Mouse (Mus musculus) CH12.LX (cell line): ENCODE measurements around the gene Lrrc1. TPM values are rescaled to one million over a fixed set of nuclear protein-coding genes. Genes with fewer than 3 reads are reported as not detected.
A peak's percentile ranks its signal among the peaks of the same experiment; 100 is the strongest.

Experiments
- DNase-seq: peaks from one replicate; pipeline ENCODE4 v3.0.0-alpha.2; 2013; ENCODE audit errors: extremely low read depth
- H3K27ac ChIP-seq: 2 replicates; pipeline ENCODE4 v1.5.1; 2012; ENCODE audit warnings: low read depth, mild to moderate bottlenecking, control low read depth, moderate library complexity; ENCODE audit not compliant: insufficient read depth
- H3K27me3 ChIP-seq: replicated peaks from 2 replicates; pipeline ENCODE3; 2012; ENCODE audit warnings: inconsistent platforms
- H3K36me3 ChIP-seq, 2 experiments: replicated peaks in 1 of 2; 2 replicates each; pipeline versions ENCODE3 to v1.6.1; 2012; ENCODE audit warnings: inconsistent platforms in 1 of 2, low read length in 1 of 2, mild to moderate bottlenecking in 1 of 2, mixed read lengths in 1 of 2, moderate library complexity in 1 of 2; ENCODE audit not compliant: control insufficient read depth in 1 of 2, insufficient read depth in 1 of 2
- H3K4me1 ChIP-seq, 2 experiments: 2 replicates each; pipeline ENCODE4 v1.6.1; 2012; ENCODE audit warnings: inconsistent platforms in 1 of 2, moderate library complexity in 1 of 2; ENCODE audit not compliant: insufficient read depth in 2 of 2, control insufficient read depth in 1 of 2
- H3K4me2 ChIP-seq: 2 replicates; pipeline ENCODE4 v1.6.1; 2012; ENCODE audit warnings: low read depth, mild to moderate bottlenecking, control low read depth; ENCODE audit not compliant: poor library complexity, insufficient read depth, severe bottlenecking
- H3K4me3 ChIP-seq, 3 experiments: fragments of 150-350 bp in 1 of 3; sonication (generic) in 1 of 3; replicated peaks in 1 of 3; 2 replicates each; pipeline versions ENCODE3 to v1.5.1; 2011 to 2012; ENCODE audit warnings: low read depth in 2 of 3, low read length in 2 of 3, mild to moderate bottlenecking in 2 of 3, moderate library complexity in 2 of 3, control low read depth in 1 of 3, improper control_type of control experiment in 1 of 3, inconsistent platforms in 1 of 3, mixed read lengths in 1 of 3; ENCODE audit not compliant: poor library complexity in 1 of 3
- H3K79me2 ChIP-seq: replicated peaks from 2 replicates; pipeline ENCODE4 v1.6.1; 2012; ENCODE audit warnings: mild to moderate bottlenecking, moderate library complexity; ENCODE audit not compliant: control insufficient read depth, poor library complexity, insufficient read depth, severe bottlenecking; ENCODE audit errors: extremely low read depth
- H3K9ac ChIP-seq: 2 replicates; pipeline ENCODE4 v1.6.1; 2012; ENCODE audit warnings: low read depth, mild to moderate bottlenecking, control low read depth, moderate library complexity; ENCODE audit not compliant: insufficient read depth
- H3K9me3 ChIP-seq: replicated peaks from 2 replicates; pipeline ENCODE3; 2012; ENCODE audit warnings: low read length, inconsistent platforms, mixed read lengths
- BHLHE40 ChIP-seq: IDR thresholded peaks from 2 replicates; pipeline ENCODE4 v1.6.1; 2011; ENCODE audit warnings: mild to moderate bottlenecking, low read depth, low read length, improper control_type of control experiment
- CHD1 ChIP-seq: IDR thresholded peaks from 2 replicates; pipeline ENCODE4 v1.6.1; 2012; ENCODE audit warnings: low read depth, low read length, improper control_type of control experiment, inconsistent platforms
- CHD2 ChIP-seq: IDR thresholded peaks from 2 replicates; pipeline ENCODE4 v1.6.1; 2011; ENCODE audit warnings: low read length, improper control_type of control experiment
- CTCF ChIP-seq, 2 experiments: IDR thresholded peaks in 1 of 2; conservative IDR thresholded peaks in 1 of 2; 2 replicates each; pipeline ENCODE4 v1.5.1; 2011 to 2012; ENCODE audit warnings: low read depth in 2 of 2, low read length in 2 of 2, improper control_type of control experiment in 1 of 2, inconsistent platforms in 1 of 2, mild to moderate bottlenecking in 1 of 2, moderate library complexity in 1 of 2
- E2F4 ChIP-seq: IDR thresholded peaks from 2 replicates; pipeline ENCODE4 v1.6.1; 2011; ENCODE audit warnings: low read depth, low read length, improper control_type of control experiment; ENCODE audit not compliant: insufficient replicate concordance
- ELF1 ChIP-seq: IDR thresholded peaks from 2 replicates; pipeline ENCODE4 v1.6.1; 2014; ENCODE audit warnings: low read depth, mild to moderate bottlenecking, inconsistent platforms, low read length, improper control_type of control experiment
- EP300 ChIP-seq: IDR thresholded peaks from 2 replicates; pipeline ENCODE4 v1.6.1; 2011; ENCODE audit warnings: low read length, improper control_type of control experiment
- ETS1 ChIP-seq: conservative IDR thresholded peaks from 2 replicates; pipeline ENCODE4 v1.6.1; 2012; ENCODE audit warnings: low read depth, mild to moderate bottlenecking, inconsistent platforms, low read length, improper control_type of control experiment, moderate library complexity
- GABPA ChIP-seq: IDR thresholded peaks from 2 replicates; pipeline ENCODE4 v1.6.1; 2012; ENCODE audit warnings: low read depth, low read length, improper control_type of control experiment, inconsistent platforms; ENCODE audit not compliant: insufficient replicate concordance
- HCFC1 ChIP-seq: IDR thresholded peaks from 2 replicates; pipeline ENCODE4 v1.6.1; 2012; ENCODE audit warnings: low read depth, mild to moderate bottlenecking, inconsistent platforms, low read length, improper control_type of control experiment
- IRF4 ChIP-seq: IDR thresholded peaks from 2 replicates; pipeline ENCODE4 v1.6.1; 2014; ENCODE audit warnings: low read depth, mild to moderate bottlenecking, inconsistent platforms, low read length, improper control_type of control experiment
- JUN ChIP-seq: IDR thresholded peaks from 2 replicates; pipeline ENCODE4 v1.6.1; 2011; ENCODE audit warnings: low read depth, mild to moderate bottlenecking, low read length, improper control_type of control experiment, moderate library complexity; ENCODE audit not compliant: insufficient read depth
- JUND ChIP-seq: conservative IDR thresholded peaks from 2 replicates; pipeline ENCODE4 v1.6.1; 2011; ENCODE audit warnings: low read depth, low read length, improper control_type of control experiment
- KAT2A ChIP-seq: IDR thresholded peaks from 2 replicates; pipeline ENCODE4 v1.6.1; 2012; ENCODE audit warnings: low read length, improper control_type of control experiment, inconsistent platforms; ENCODE audit not compliant: insufficient replicate concordance
- MAFK ChIP-seq: IDR thresholded peaks from 2 replicates; pipeline ENCODE4 v1.6.1; 2011; ENCODE audit warnings: low read length, improper control_type of control experiment; ENCODE audit not compliant: insufficient replicate concordance
- MAX ChIP-seq: IDR thresholded peaks from 2 replicates; pipeline ENCODE4 v1.6.1; 2011; ENCODE audit warnings: low read length, improper control_type of control experiment
- MAZ ChIP-seq: IDR thresholded peaks from 2 replicates; pipeline ENCODE4 v1.6.1; 2012; ENCODE audit warnings: low read depth, mild to moderate bottlenecking, inconsistent platforms, low read length, improper control_type of control experiment, moderate library complexity
- MEF2A ChIP-seq: IDR thresholded peaks from 2 replicates; pipeline ENCODE4 v1.6.1; 2014; ENCODE audit warnings: low read depth, mild to moderate bottlenecking, inconsistent platforms, low read length, improper control_type of control experiment, borderline replicate concordance
- MXI1 ChIP-seq: IDR thresholded peaks from 2 replicates; pipeline ENCODE4 v1.6.1; 2011; ENCODE audit warnings: mild to moderate bottlenecking, low read depth, low read length, improper control_type of control experiment
- MYC ChIP-seq: IDR thresholded peaks from 2 replicates; pipeline ENCODE4 v1.6.1; 2011; ENCODE audit warnings: low read depth, mild to moderate bottlenecking, improper control_type of control experiment, low read length
- NELFE ChIP-seq: IDR thresholded peaks from 2 replicates; pipeline ENCODE4 v1.6.1; 2011; ENCODE audit warnings: low read depth, low read length, improper control_type of control experiment
- NRF1 ChIP-seq: IDR thresholded peaks from 2 replicates; pipeline ENCODE4 v1.6.1; 2014; ENCODE audit warnings: low read depth, mild to moderate bottlenecking, inconsistent platforms, low read length, improper control_type of control experiment, moderate library complexity
- PAX5 ChIP-seq: IDR thresholded peaks from 2 replicates; pipeline ENCODE4 v1.6.1; 2012; ENCODE audit warnings: low read length, inconsistent platforms, mixed read lengths
- POLR2A ChIP-seq: IDR thresholded peaks from 2 replicates; pipeline ENCODE4 v1.6.1; 2011; ENCODE audit warnings: low read depth, mild to moderate bottlenecking, improper control_type of control experiment, low read length
- POLR2AphosphoS2 ChIP-seq: IDR thresholded peaks from 2 replicates; pipeline ENCODE4 v1.6.1; 2011; ENCODE audit warnings: low read depth, low read length, improper control_type of control experiment
- RAD21 ChIP-seq: IDR thresholded peaks from 2 replicates; pipeline ENCODE4 v1.6.1; 2011; ENCODE audit warnings: low read depth, mild to moderate bottlenecking, low read length, improper control_type of control experiment, moderate library complexity
- RCOR1 ChIP-seq: conservative IDR thresholded peaks from 2 replicates; pipeline ENCODE4 v1.6.1; 2012; ENCODE audit warnings: low read depth, mild to moderate bottlenecking, inconsistent platforms, low read length, improper control_type of control experiment
- SIN3A ChIP-seq: IDR thresholded peaks from 2 replicates; pipeline ENCODE4 v1.6.1; 2012; ENCODE audit warnings: low read length, improper control_type of control experiment, inconsistent platforms
- SMC3 ChIP-seq: IDR thresholded peaks from 2 replicates; pipeline ENCODE4 v1.6.1; 2011; ENCODE audit warnings: low read depth, low read length, improper control_type of control experiment
- TBP ChIP-seq: conservative IDR thresholded peaks from 2 replicates; pipeline ENCODE4 v1.6.1; 2011; ENCODE audit warnings: low read depth, low read length, improper control_type of control experiment
- TCF12 ChIP-seq: IDR thresholded peaks from 2 replicates; pipeline ENCODE4 v1.6.1; 2014; ENCODE audit warnings: low read depth, mild to moderate bottlenecking, inconsistent platforms, low read length, improper control_type of control experiment
- UBTF ChIP-seq: IDR thresholded peaks from 2 replicates; pipeline ENCODE4 v1.6.1; 2012; ENCODE audit warnings: low read depth, mild to moderate bottlenecking, inconsistent platforms, low read length, improper control_type of control experiment, moderate library complexity
- USF1 ChIP-seq: IDR thresholded peaks from 2 replicates; pipeline ENCODE4 v1.6.1; 2014; ENCODE audit warnings: low read depth, mild to moderate bottlenecking, inconsistent platforms, low read length, improper control_type of control experiment
- USF2 ChIP-seq: conservative IDR thresholded peaks from 2 replicates; pipeline ENCODE4 v1.6.1; 2011; ENCODE audit warnings: low read depth, low read length, improper control_type of control experiment
- ZC3H11A ChIP-seq: IDR thresholded peaks from 2 replicates; pipeline ENCODE4 v1.6.1; 2012; ENCODE audit warnings: low read depth, mild to moderate bottlenecking, inconsistent platforms, low read length, improper control_type of control experiment
- ZKSCAN1 ChIP-seq: IDR thresholded peaks from 2 replicates; pipeline ENCODE4 v1.6.1; 2012; ENCODE audit warnings: low read depth, inconsistent platforms, low read length, improper control_type of control experiment, borderline replicate concordance
- ZMIZ1 ChIP-seq: IDR thresholded peaks from 2 replicates; pipeline ENCODE4 v1.6.1; 2012; ENCODE audit warnings: low read depth, mild to moderate bottlenecking, inconsistent platforms, low read length, improper control_type of control experiment
- ZNF384 ChIP-seq: IDR thresholded peaks from 2 replicates; pipeline ENCODE4 v1.6.1; 2012; ENCODE audit warnings: low read depth, low read length, improper control_type of control experiment, inconsistent platforms
- dilution Hi-C: fragments of 300-500 bp; cut with MboI; formaldehyde crosslinking; loops from 2 replicates; pipeline ENCODE4 v1.14.3; 2020; ENCODE audit warnings: low sequenced_read_pairs; ENCODE audit not compliant: extremely low pct_unique_long_range_greater_than_20kb, extremely low pct_ligation_motif_present
- in situ Hi-C: fragments of 300-500 bp; cut with MboI; formaldehyde crosslinking; loops from 3 replicates; pipeline ENCODE4 v1.14.3; 2019; ENCODE audit warnings: low sequenced_read_pairs, low pct_ligation_motif_present, low pct_unique_long_range_greater_than_20kb, mixed read lengths
- polyA plus RNA-seq: library from polyadenylated mRNA; unstranded; fragments of >175 nt; gene quantifications from 2 replicates; pipeline ENCODE4 v1.2.1, GENCODE M21; 2012; ENCODE audit warnings: low read depth; ENCODE audit not compliant: insufficient read length
- total RNA-seq, 2 experiments: library from RNA; depleted of rRNA; stranded (reverse); fragments of 300-350 nt in 1 of 2; fragments of >200 nt in 1 of 2; gene quantifications; 2 replicates each; pipeline ENCODE4 v1.2.3; 2012 to 2014

Lrrc1 gene
- total and polyA plus RNA-seq, 3 experiments, result 15.4 to 15.8 (median 15.8) TPM

DNA sequence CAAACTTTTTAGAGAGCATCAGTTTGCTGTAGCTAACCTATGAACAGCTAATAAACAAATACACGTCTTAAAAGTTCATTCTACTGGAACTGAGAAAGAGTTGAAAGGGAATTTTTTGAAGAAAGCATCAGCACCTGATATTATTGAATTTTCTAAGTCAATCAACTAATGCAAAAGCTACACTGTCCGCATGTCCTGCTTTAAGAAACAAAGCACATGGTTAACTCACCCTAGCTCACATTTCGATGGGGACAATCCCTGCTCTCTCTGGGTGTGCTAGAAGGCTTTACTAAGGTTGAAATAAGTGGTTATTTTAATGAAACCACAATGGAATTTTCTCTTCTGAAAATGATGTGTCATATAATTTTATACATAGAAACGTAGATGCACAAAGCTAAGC lies 12.5 kb upstream of the Lrrc1 start:
- peak overlapping the region; percentile 76; the same call in 1 of the 2 replicates for H3K4me2 ChIP-seq
- H3K27me3 ChIP-seq, result no peaks in the 10 kb centered on the region
- peaks cover under 1% of the 10 kb centered on the region for H3K9me3 ChIP-seq
- peak overlapping the region; percentile 18 to 52 (median 51) for H3K4me3 ChIP-seq
- peaks cover 12 to 29% of the 10 kb centered on the region in 2 experiments for H3K36me3 ChIP-seq
- H3K27ac ChIP-seq, result no peak overlapping the region
- dilution Hi-C loops, result no loop called here
- H3K79me2 ChIP-seq, result no peaks in the 10 kb centered on the region
- H3K4me1 ChIP-seq, result peaks cover 24 to 61% of the 10 kb centered on the region in 2 experiments
- H3K9ac ChIP-seq, result peak overlapping the region; percentile 51; the same call in 1 of the 2 replicates
- no peak for DNase-seq
- TF ChIP-seq GABPA, result no peak
- TF ChIP-seq MAX, result peak; percentile 82
- no peak for TF ChIP-seq TCF12
- TF ChIP-seq USF1, result no peak
- TF ChIP-seq ZMIZ1, result no peak
- TF ChIP-seq TBP, result no peak
- no peak for TF ChIP-seq CTCF (conservative IDR thresholded peaks at IDR 0.05 in 1 of 2, IDR thresholded peaks at IDR 0.05 in 1 of 2; ENCODE audit: low read depth in 2 of 2, low read length in 2 of 2)
- TF ChIP-seq NRF1, result no peak
- TF ChIP-seq SMC3, result no peak
- no peak for TF ChIP-seq ZKSCAN1
- no peak; the same call in 1 of the 2 replicates for TF ChIP-seq HCFC1
- no peak for TF ChIP-seq MAZ
- TF ChIP-seq ZNF384, result no peak
- TF ChIP-seq IRF4, result peak; percentile 64; the same call in 1 of the 2 replicates
- no peak for TF ChIP-seq ELF1
- TF ChIP-seq USF2, result no peak
- TF ChIP-seq SIN3A, result no peak; the same call in 1 of the 2 replicates
- TF ChIP-seq E2F4, result no peak
- peak; percentile 37; the same call in 1 of the 2 replicates for TF ChIP-seq BHLHE40
- TF ChIP-seq UBTF, result no peak
- no peak; the same call in 1 of the 2 replicates for TF ChIP-seq RAD21
- no peak for TF ChIP-seq CHD1
- TF ChIP-seq POLR2AphosphoS2, result no peak
- TF ChIP-seq NELFE, result no peak
- TF ChIP-seq MYC, result peak; percentile 91
- TF ChIP-seq JUND, result no peak
- peak; percentile 30; the same call in 1 of the 2 replicates for TF ChIP-seq MEF2A
- TF ChIP-seq JUN, result no peak
- no peak for TF ChIP-seq PAX5
- no peak for TF ChIP-seq CHD2
- TF ChIP-seq ZC3H11A, result no peak
- TF ChIP-seq ETS1, result no peak; the same call in 1 of the 2 replicates
- no peak for TF ChIP-seq POLR2A
- TF ChIP-seq MXI1, result peak; percentile 72; the same call in 1 of the 2 replicates
- no peak for TF ChIP-seq KAT2A
- peak; percentile 17; the same call in 1 of the 2 replicates for TF ChIP-seq EP300
- TF ChIP-seq RCOR1, result no peak
- TF ChIP-seq MAFK, result no peak
- in situ Hi-C loops, result no loop called here
